Mouse (Mus musculus) erythroblast, embryonic 14.5 days (primary cell): ENCODE results near the gene Prop1. TPM values are rescaled to one million over a fixed set of nuclear protein-coding genes. Genes with fewer than 3 reads are reported as not detected.

Source experiments
- H3K27me3 ChIP-seq: 2 replicates; pipeline ENCODE4 v1.6.1; 2012; ENCODE audit warnings: inconsistent platforms; ENCODE audit not compliant: control insufficient read depth
- H3K36me3 ChIP-seq: 2 replicates; pipeline ENCODE4 v1.6.1; 2012; ENCODE audit warnings: mild to moderate bottlenecking, inconsistent platforms; ENCODE audit not compliant: control insufficient read depth
- H3K4me1 ChIP-seq: 2 replicates; pipeline ENCODE4 v1.6.1; 2012; ENCODE audit warnings: inconsistent platforms; ENCODE audit not compliant: control insufficient read depth
- H3K4me3 ChIP-seq: replicated peaks from 2 replicates; pipeline ENCODE3; 2012; ENCODE audit warnings: moderate library complexity, mild to moderate bottlenecking, inconsistent platforms
- H3K9me3 ChIP-seq: 2 replicates; pipeline ENCODE4 v1.6.1; 2012; ENCODE audit warnings: low read length, inconsistent platforms, mixed read lengths; ENCODE audit not compliant: control insufficient read depth
- GATA1 ChIP-seq: IDR thresholded peaks from 2 replicates; pipeline ENCODE4 v1.6.1; 2012; ENCODE audit warnings: low read length, inconsistent platforms, mixed read lengths
- TAL1 ChIP-seq: IDR thresholded peaks from 3 replicates; pipeline ENCODE4 v1.6.1; 2012; ENCODE audit warnings: low read length, inconsistent platforms, mixed read lengths
- polyA plus RNA-seq: library from polyadenylated mRNA; stranded (reverse); fragments of >175 nt; gene quantifications from 2 replicates; pipeline ENCODE4 v1.2.3, GENCODE M21; 2012

Prop1 gene
- polyA plus RNA-seq, 1 experiment = not detected

DNA sequence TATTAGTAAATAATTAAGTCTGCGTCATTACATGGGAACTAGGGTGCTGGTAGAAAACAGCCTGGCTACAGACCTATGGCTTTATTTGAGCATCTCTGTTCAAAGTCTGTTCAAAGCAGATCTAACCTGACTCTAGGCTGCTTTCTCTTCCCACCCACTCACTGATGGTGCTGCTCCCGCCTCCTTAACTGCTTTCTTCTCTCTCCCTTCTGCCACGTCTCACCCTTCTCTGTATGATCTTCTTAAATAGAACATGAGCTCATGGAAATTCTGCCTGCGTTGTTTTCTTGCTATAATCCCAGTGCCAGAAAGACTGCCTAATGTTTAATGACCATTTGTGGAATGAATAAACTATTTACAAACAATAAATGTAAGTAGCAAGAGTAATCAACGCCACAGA lies 45.4 kb downstream of the Prop1 start:
- peaks cover 51% of the 10 kb centered on the region for H3K36me3 ChIP-seq

More for the DNA sequence above, 45.4 kb downstream of the Prop1 start:
- Histone ChIP-seq H3K9me3 (peaks cover 19% of the 10 kb centered on the region), H3K4me3 (no peak overlapping the region), H3K4me1 (no peaks in the 10 kb centered on the region), H3K27me3 (no peaks in the 10 kb centered on the region)
- TF ChIP-seq GATA1 = no peak
- no peak for TF ChIP-seq TAL1

Other genes with a start within 250 kb of the Prop1 start
- 0.08 TPM in 1 of 2 replicates, not detected in the other for gene Zfp354c, start 126.0 kb downstream of the Prop1 start, polyA plus RNA-seq
- gene Zfp879, start 112.2 kb downstream of the Prop1 start, polyA plus RNA-seq = not detected in 2 replicates
- gene Grm6, start 103.1 kb downstream of the Prop1 start, polyA plus RNA-seq = not detected in 2 replicates
- not detected in 2 replicates for gene Zfp454, start 66.1 kb downstream of the Prop1 start, polyA plus RNA-seq
- not detected in 2 replicates for gene Zfp2, start 37.6 kb downstream of the Prop1 start, polyA plus RNA-seq
- gene Zfp354b, start 22.1 kb downstream of the Prop1 start, polyA plus RNA-seq = not detected in 2 replicates
- not detected in 2 replicates for gene 4933414I15Rik, start 10.0 kb downstream of the Prop1 start, polyA plus RNA-seq
- gene Olfr1378, start 12.8 kb upstream of the Prop1 start, polyA plus RNA-seq = 0.01 TPM in 1 of 2 replicates, not detected in the other
- not detected in 2 replicates for gene Olfr1377, start 28.2 kb upstream of the Prop1 start, polyA plus RNA-seq
- not detected in 2 replicates for gene Olfr51, start 49.8 kb upstream of the Prop1 start, polyA plus RNA-seq
- gene Olfr54, start 60.5 kb upstream of the Prop1 start, polyA plus RNA-seq = 0.01 TPM in 1 of 2 replicates, not detected in the other
- not detected in 2 replicates for gene Olfr1375, start 94.3 kb upstream of the Prop1 start, polyA plus RNA-seq
- not detected in 2 replicates for gene Zfp354a, start 105.5 kb upstream of the Prop1 start, polyA plus RNA-seq